Mouse (Mus musculus): ENCODE measurements at regions not wholly inside any gene's neighbourhood (a gene's known extent, or its start where the extent isn't known, plus 50 kb on each side); places are given as distances from the start of the nearest gene placed in this dataset.

DNA sequence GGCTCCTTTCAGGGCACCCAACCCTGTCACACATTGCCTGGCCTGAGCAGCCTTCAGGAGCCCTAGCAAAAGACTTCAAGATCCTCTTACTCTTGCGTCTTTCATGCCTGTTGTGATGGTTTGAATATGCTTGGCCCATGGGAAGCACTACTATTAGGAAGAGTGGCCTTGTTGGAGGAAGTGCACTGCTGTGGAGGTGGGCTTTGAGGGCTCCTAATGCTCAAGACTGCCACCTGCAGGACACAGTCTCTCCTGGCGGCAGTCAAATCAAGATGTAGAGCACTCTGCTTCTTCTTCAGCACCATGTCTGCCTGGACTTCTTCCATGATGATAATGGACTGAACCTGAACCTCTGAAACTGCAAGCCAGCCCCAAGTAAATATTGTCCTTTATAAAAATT lies 73.0 kb downstream of the Tsen15 start:
- no peak for DNase-seq

DNA sequence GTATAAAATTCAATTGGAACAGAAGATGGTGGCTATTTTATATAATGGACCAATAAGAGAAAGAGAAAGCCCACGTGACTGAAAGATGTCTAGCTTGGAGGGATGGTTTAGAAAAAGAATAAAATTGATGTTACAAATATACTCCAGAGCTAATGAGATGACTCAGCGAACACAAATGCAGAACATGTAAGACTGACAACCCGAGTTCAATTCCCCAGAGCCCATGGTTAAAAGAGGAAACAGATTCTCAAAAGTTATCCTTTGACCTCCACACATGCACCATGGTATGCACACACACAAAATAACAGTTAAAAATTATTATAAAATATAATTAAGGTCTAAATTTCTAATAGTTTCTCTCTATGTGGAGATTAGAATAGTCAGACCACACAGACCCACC lies 81.0 kb downstream of the Tsen15 start:
- no peak for DNase-seq

DNA sequence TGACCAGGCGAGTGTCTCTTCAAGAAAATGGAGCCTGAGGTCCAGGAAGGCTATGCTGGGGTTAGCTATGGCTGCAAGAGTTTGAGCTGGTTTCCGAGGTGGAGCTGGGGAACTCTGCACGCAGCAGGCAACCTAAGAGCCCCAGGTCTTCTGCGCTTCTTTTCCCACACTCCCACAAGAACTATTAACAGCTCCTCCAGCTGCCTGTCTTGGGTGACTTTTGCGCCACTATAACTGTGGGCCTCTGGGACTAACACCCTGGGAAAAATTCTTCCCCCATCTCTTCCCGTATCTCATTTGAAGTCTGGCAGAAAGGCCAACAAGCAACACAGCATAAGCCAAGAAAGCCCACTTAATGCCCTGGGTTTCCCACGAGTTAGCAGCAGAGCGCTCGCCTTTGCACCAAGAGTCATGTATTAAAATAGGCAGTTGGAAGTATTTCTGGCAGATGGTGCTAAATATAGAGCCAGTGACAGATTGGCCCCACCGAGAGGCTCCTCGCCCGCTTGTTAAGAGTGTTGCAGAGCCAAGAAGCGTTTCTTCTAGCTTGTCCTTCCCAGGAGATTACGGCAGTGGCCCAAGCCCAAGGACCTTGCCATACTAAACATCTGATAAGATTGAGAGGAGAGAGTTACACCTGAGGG lies 81.9 kb downstream of the Tsen15 start:
- DNase-seq, result no peak

DNA sequence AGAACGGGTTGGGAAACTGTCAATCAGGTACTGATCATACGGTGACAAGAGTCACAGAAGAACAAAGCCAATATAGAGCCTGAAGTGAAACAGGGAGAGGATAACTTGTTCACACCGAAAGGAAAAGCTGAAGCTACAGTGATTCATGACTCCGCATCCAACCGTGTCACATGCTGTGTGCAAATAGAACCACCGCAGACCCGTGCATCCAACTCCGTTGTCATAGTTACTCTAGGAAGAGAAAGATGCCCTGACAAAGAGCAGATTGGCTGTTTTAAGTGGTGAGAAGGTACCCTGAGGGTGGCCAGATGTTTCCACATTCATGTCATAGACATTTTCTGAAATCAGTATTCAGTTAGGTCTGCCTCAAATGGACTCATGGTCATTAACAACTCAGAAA lies 85.1 kb downstream of the Tsen15 start:
- DNase-seq, result no peak

DNA sequence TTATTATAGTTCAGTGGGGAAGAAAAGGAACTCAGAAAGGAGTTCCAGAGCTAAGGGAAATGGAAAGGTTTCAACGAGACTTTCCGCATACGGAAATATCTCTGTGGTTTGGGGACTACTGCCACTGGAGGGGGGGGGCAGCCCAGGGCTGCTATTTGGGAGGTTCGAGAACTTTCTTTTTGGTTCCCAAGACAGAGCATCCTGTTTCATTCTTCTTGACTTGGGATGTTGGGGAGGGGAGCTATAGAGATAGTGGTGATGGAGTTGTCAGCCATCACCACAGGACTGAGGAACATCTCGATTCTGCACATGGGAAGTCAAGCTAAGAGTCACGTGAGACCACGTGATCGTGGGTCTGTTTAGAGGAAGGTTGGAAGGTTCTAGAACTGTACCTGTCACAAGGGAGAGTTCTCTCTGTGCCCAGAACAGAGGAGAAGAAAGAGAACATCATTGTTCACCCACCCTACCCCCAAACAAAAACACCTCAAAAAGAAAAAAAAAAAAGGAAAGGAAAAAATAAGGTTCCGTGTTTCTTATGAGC lies 94.2 kb downstream of the Tsen15 start:
- no peak for DNase-seq

DNA sequence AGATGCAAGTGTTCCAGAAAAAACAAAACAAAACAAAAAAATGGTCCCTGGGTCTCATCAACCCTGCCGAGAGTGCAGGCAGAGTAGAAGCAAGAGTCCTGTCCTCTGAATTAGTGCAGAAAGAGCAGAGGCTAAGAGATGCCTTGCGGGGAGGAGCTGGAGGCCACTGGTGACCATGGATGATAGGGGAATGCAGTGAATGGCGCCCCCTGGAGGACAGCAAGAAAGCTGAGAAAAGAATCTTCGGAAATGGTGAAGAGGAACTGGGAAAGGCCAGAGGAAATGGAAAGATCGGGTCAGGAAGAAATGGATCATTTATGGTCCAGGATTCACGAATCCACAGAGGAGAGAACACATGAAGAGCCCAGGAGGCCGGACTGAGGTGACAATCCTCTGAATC lies 95.7 kb downstream of the Tsen15 start:
- peak; percentile 80 to 85 for DNase-seq

DNA sequence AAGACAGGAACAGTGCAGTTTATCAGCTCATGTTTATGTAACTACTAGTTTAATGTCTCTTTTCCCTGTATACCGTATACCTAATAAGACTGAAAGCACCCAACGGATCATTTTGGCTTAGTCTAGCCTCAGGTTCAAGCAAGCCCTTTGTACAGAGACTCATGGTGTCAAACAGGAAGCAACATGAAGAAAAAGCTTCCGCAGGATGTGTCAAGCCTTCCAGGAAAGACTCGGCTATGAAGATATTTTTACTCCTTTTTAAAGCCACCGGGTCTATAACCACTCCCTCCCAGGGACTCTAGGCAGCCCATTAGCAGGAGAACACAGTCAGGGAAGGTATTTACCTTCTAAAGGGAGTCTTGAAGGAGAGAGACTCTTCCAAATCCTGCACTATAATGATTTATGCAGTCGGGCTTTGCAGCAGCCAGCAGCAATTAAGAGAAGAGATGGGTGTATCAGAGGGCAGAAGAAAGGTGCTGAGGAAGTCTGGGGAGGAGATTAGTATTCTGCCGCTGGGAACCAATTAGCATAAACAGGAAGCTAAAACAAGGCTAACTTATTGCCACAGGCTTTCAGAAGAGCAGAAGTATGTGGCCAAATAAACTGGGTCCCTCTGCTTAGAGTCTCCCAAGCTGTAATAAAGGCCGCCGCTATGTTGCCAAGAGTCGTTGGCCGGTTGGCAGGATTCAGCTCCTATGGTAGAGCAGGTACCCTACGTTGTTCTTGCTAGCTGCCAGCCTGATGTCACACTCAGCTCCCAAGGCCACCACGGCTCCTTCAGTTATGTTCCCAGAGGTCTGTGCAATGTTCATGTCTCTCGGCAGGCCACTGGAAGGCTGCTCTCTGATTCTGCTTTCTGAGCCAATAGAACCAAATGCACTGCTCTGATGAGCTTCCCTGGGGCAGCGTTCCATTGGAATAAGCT lies 98.7 kb downstream of the Tsen15 start:
- DNase-seq, result peak in 1 of 2 experiments; percentile 9

DNA sequence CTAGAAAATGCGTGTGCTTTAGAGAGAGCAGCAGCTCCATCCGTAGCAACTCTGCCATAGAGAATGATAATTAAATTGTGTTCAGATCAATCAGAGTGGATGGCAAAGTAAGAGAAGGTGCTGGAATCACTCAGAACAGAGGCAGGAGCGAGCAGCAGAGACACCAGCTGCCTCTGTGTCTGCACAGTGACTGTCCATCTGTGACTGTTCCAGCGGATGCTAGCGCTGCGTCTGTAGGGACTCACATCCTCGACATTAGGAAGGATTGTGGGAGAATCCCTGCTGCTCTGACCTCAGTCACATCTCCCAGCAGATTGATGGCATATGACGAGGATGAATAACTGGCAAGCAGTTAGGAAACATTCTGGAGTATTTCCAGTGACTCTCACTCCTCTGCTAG lies 99.8 kb downstream of the Tsen15 start:
- no peak for DNase-seq

DNA sequence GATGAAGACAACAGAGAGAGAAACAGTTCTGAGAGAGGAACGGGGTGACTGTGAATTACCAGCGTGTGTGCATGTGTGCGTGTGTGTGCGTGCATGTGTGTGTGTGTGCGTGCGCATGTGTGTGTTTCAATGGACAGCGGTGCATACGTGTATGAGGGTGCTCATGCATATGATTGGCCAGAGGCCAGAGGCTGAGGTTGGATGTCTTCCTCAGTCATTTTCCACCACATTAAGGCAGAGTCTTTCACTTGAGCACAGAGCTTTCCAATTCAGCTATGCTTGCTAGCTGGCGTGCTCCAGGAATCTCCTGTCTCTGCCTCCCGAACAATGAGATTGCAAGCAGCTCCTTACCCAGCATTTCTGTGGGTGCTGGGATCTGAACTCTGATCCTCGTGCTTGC lies 104.4 kb downstream of the Tsen15 start:
- DNase-seq, result no peak

DNA sequence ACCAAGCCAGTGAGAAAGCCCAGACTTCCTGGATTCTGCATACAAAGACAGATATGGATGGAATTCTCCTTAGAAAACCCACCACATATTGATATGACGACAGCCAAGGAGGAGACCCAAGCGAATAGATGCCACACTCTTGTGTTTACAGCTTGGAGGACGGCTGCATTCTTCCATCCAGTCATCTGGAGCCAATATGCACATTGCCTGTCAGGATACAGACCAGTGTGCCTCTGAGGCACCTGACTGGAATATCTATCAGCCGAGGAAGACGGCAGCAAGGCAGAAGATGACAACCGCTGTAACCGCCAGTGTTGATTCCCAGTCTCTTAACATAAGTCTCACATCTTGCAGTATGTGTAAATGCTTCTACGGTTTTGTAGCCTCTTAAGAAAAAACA lies 105.3 kb downstream of the Tsen15 start:
- no peak for DNase-seq

DNA sequence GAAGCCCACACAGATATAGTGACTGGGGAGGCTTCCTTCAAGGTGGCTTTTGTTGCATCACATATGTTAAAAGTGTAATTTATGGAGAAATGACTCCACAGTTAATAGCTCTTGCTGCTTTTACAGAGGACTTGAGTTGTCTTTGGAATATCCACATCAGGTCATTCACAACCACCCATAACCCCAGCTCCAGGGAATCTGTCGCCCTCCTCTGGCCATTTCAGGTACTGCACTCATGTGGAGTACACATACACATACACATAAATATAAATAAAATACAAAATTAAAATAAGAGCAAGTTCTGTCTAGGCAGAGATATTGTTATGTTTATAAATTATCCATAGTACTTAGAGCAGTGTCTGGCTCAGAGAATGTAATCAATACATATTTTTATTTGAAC lies 106.5 kb downstream of the Tsen15 start:
- DNase-seq, result no peak

DNA sequence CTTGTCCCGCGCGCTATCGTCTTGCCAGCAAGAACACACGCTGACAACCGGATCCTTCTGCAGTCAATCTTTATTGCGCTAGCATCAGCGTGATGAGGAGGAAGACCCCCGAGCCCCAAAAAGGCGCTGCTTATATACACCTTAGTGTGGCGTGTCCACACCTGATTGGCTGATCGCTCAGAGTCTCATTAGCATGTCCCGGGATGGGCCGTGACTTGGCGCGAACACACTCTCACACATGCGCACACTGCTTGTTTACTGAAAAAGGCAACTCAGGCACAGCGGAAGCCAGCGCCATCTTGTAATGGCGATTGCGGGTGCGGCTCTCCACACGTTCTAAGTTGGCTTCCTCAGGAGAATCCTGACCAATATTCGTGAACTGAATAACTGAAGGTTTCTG lies 111.5 kb downstream of the Tsen15 start:
- no peak for DNase-seq

DNA sequence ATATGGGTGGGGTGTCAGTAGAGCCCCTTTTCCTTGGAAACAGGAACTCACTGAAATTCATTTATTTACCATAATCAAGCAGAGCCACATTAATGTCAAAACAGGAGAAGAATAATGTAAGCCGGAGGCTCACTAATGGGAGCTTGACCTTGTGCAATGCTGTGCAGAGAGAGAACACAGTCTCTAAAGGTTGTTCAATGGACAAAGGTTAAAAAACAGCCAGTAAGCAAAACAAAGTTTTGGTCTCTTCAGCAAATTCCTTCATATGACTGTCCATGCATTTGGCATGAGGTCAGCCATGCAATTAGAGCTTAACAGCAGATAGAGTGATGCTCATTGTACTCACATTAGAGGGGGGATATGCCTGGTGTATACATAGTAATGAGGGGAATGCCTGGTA lies 113.1 kb downstream of the Tsen15 start:
- no peak for DNase-seq

DNA sequence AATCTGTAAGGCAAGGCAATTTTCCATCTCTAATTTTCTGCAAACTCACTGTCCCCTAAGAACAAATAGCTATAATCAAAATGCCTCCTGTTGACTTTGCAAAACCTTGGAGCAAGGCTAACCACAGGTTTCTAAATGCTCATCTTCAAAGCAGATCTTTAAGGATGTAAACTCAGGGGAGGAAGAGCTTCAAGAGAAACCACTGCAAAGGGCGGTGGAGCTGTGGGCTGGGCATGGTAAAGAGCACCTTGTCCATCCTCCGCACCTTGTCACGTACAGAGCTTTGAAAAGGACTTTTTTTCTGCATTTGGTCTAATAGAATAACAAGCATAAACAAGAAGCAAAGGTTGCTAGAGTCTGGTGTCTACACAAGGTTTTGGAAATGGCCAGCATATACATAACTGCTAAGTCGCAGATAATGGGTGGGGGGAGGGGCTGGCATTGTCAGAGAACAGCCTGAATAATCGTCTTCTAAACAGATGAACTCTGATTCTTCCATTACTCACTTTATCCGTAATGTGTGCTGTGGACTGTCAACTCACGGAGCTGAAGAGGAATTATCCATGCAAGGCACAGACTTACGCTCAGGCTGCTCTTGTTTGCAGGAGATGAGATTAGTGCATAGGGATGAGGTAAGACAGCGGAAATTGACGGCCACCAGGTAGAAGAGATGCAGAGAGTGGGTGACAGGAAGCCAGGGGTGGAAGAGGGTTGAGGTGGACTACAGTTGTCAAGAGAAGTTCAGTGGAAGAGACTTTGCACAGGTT lies 116.4 kb downstream of the Tsen15 start:
- no peak for DNase-seq

DNA sequence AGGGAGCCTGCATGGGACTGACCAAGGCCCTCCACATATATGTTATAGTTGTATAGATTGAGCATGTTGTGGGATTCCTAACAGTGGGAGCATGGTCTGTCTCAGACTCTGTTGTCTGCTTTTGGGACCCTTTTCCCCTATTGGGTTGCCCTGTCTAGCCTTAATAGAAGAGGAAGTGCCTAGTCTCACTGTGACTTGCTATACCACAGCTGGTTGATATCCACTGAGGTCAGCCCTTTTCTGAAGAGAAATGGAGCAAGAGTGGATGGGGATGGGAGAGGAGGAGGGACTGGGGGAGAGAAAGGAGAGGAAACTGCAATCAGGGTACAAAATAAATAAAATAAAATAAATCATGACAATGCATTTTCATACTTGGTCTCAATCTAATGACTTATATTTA lies 120.1 kb downstream of the Tsen15 start:
- DNase-seq, result no peak

DNA sequence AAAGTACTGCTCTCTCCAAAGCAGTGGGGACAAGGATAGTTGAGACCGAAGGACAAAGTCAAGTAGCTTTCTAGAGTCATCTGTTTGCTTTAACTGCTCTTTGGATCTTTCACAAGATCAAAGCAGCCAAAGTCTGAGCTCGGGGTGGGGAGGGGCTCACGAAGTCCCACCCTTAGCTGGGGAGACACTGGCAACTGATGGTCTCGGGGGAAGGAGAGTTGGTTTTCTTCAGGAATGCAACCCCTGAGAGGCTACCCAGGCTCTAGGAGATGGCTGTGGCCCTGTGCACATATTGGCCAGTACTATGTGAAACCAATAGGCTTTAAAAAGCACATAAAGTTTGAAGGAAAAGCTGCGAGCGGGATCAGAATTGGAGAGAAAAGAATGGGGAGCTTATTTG lies 121.5 kb downstream of the Tsen15 start:
- no peak for DNase-seq

DNA sequence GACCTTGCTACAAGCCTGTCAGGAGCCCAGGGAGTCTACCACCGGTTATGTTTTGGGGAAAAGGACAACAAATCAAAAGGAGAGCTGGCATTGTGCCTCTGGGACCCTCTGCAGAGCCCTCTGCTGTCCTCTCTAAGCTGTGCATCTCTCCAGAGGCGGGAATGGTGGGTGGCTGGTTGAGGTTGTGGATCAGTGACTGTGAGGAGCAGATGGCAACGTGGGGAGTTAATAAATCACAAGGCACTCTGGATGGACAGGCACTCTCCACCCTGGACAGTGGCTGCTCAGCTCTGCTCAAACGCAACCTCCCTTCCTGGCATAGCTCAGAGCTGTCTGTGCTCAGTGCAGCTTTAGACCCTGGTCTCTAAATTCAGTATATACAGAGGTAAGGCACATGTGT lies 125.0 kb downstream of the Tsen15 start:
- DNase-seq, result no peak

DNA sequence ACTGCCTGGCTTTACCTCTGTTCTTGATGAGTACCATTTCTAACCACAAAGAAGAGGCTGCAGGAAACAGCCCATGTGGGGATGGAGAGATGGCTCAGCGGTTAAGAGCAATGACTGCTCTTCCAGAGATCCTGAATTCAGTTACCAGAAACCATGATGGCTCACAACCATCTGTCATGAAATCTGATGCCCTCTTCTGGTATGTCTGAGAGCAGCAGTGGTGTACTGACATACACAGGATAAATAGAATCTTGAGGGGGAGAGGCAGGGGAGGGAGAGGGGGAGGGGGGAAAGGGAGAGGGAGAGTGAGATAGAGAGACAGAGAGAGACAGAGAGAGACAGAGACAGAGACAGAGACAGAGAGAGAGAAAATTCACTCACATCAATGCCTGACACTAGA lies 125.5 kb downstream of the Tsen15 start:
- no peak for DNase-seq

DNA sequence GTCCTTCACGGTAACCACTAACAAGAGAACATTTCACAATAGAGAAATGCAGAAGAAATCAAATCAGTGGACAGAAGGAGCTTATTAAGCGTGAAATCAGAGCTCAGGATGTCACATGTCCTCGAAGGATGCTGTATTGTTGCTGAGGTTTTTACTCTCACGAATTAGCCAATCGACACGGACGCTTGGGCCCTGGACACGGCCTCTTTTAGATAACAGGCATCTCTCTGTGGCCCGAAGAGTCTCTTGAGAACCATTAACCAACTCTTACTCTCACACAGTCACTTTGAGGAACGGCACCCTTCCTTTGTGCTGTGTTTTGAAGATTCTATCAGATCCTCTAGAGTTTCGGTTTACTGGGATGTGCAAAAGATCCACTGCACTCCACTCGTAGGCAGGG lies 128.2 kb downstream of the Tsen15 start:
- no peak for DNase-seq

DNA sequence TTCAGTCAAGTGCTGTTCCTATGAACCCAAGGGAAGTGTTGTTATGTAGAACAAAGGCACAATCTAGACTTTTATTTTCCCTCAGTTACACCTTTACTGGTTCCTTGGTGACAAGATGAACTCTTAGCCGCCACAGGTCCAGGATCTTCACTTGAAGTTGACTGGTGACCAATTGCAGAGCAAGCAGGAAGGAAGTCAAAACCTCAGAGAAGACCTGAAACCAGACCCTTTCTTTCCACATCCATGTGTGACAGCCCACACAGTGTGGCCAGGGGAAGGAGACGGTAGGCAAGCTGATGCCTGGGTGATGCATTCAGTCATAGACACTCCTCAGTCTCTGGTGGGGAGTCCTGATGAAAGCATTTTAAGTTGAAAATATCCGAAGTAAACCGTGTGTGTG lies 132.6 kb downstream of the Tsen15 start:
- no peak for DNase-seq

DNA sequence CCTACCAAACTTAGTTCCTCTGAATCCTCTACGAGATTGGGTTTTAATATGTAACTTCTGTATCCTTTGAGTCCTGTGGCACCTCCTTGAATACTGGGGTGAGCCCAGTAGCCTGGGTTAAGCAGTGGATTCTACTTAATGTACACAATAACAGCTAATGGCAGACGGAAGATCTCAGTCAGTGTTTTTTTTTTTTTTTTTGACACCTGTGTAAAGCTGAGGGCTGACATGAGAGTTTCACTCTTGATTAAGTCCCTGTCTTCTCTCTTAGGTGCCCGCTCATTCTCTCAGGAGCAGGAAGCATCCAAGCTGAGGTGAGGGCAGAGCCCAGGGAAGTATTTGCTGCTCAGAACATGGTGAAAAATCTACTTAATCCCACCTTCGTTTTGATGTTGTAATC lies 133.0 kb downstream of the Tsen15 start:
- DNase-seq, result no peak

DNA sequence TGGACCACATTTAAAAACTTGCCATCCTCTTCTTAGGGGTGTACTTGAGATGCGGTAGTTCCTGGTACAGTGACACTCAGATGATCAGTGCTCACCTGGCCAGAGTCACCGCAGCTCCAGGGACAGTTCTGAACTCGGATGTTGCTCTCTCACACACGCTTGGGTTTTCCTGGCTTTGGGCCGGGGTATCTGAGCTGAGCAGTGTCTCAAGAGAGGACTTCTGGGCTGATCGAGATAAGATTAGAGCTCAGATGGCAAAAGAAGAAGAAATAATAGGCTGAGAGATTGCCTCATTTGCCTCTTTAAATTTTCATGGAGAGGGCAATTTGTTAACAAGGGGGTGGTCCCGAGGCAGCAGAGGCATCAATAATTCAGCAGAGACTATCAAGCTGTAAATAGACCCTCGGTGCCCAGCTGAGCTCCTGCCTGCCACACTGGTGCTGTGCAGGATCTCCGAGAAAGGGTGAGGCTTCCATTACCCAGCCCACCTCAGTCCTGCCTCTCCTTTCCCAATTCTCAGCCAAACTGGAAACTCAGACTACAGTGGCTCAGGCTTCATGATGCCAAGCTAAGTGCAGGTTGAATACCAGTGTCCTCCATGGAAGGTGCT lies 133.7 kb downstream of the Tsen15 start:
- DNase-seq, result no peak

DNA sequence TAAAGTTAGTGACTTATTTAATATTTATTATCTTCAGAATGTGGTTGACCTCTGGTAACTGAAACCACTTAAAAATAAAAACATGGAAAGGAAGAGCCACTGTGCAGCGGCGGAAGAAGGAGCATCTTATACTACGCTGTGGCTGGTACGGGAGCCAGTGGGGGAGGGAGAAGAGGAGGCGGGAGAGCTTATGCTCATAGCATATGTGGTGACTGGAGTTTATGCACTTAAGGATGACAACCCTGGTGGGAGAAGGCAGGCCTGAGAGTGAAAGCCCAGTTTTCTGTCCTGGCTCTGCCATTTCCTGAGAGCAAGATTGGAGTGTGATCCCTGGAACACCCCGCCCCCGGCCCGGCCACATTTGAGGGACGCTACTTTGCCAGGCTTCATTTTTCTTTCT lies 145.5 kb downstream of the Tsen15 start:
- no peak for DNase-seq

Measured in lung, postnatal 4 days (tissue).